Mouse (Mus musculus): Measurements from ENCODE around the gene Rasl2-9. TPM values are rescaled to one million over a fixed set of nuclear protein-coding genes. Genes with fewer than 3 reads are reported as not detected.
"Not testable (repeated sequence)": the region's sequence is repeated elsewhere in the genome, so short reads cannot be mapped to it uniquely, and the experiment has no call there.

Gene Rasl2-9
- polyA plus RNA-seq, 1 experiment from 2014 or later: 0.24 TPM

GRCm38 (mm10) chr7:5080010-5080751, 45.6 kb downstream of the Rasl2-9 start, which contains the start of gene Epn1:
Gene Epn1, plus strand, starts transcription at chr7:5080235.
- H3K36me3 ChIP-seq: peaks cover 72% of the 10 kb centered on the region
- ATAC-seq (ENCODE audit: low read depth) (peak; percentile 90), DNase-seq (peak; percentile 93)
- no peaks in the 10 kb centered on the region for H3K27me3 ChIP-seq
- H3K27ac ChIP-seq: peak within 1 kb of the TSS; percentile 95
- H3K9me3 ChIP-seq (replicated peaks): no peaks in the 10 kb centered on the region
- H3K4me1 ChIP-seq (replicated peaks): peaks cover 71% of the 10 kb centered on the region
- peak within 1 kb of the TSS; percentile 90 for H3K4me3 ChIP-seq (replicated peaks)
- under 1% methylated on average over 79 of the region's 81 CpGs for WGBS (ENCODE audit: insufficient replicate concordance)
- peak within 1 kb of the TSS; percentile 98 for H3K9ac ChIP-seq
- peak within 1 kb of the TSS; percentile 84 for H3K4me2 ChIP-seq

- Histone ChIP-seq H3K27ac (peak overlapping the region; percentile 95), H3K4me1 (replicated peaks) (peaks cover 71% of the 10 kb centered on the region), H3K4me2 (peak overlapping the region; percentile 84), H3K9ac (peak overlapping the region; percentile 98), H3K4me3 (replicated peaks) (peak overlapping the region; percentile 90), H3K36me3 (peaks cover 72% of the 10 kb centered on the region)
- ATAC-seq (ENCODE audit: low read depth); H3K9me3 ChIP-seq (replicated peaks); H3K27me3 ChIP-seq; DNase-seq: not testable (repeated sequence)
- WGBS (ENCODE audit: insufficient replicate concordance): 36% methylated on average over 9 of the region's 13 CpGs
These were observed 46.3 kb downstream of the Rasl2-9 start for GRCm38 (mm10) chr7:5079365-5080009.

- H3K27ac ChIP-seq: peak overlapping the region; percentile 83
- peaks cover 74% of the 10 kb centered on the region for H3K36me3 ChIP-seq
- ATAC-seq (ENCODE audit: low read depth): peak; percentile 17; the same call in 1 of the 2 replicates
- DNase-seq: peak; percentile 50
- H3K9ac ChIP-seq: 0 out of 2 replicates have a peak overlapping the region, but pooled peaks have one; percentile 14
- no peaks in the 10 kb centered on the region for H3K9me3 ChIP-seq (replicated peaks)
- peaks cover 71% of the 10 kb centered on the region for H3K4me1 ChIP-seq (replicated peaks)
- no peaks in the 10 kb centered on the region for H3K27me3 ChIP-seq
- WGBS (ENCODE audit: insufficient replicate concordance): 41% methylated on average over 2 of the region's 2 CpGs
- H3K4me3 ChIP-seq (replicated peaks): no peak overlapping the region
- peak overlapping the region; percentile 34 for H3K4me2 ChIP-seq
These were observed 48.8 kb downstream of the Rasl2-9 start for GRCm38 (mm10) chr7:5076931-5077330.

GRCm38 (mm10) chr7:5074984-5075383, 50.8 kb downstream of the Rasl2-9 start:
- H3K27ac ChIP-seq: peak overlapping the region; percentile 64

More at GRCm38 (mm10) chr7:5074984-5075383, 50.8 kb downstream of the Rasl2-9 start:
- H3K9ac ChIP-seq: 0 out of 2 replicates have a peak overlapping the region, but pooled peaks have one; percentile 29
- H3K9me3 ChIP-seq (replicated peaks): no peaks in the 10 kb centered on the region
- ATAC-seq (ENCODE audit: low read depth) (no peak), DNase-seq (no peak)
- peaks cover 92% of the 10 kb centered on the region for H3K36me3 ChIP-seq
- 0 out of 2 replicates have a peak overlapping the region, but pooled peaks have one; percentile 3 for H3K4me2 ChIP-seq
- 87% methylated on average over 5 of the region's 5 CpGs for WGBS (ENCODE audit: insufficient replicate concordance)
- peaks cover 73% of the 10 kb centered on the region for H3K4me1 ChIP-seq (replicated peaks)
- H3K27me3 ChIP-seq: no peaks in the 10 kb centered on the region
- no peak overlapping the region for H3K4me3 ChIP-seq (replicated peaks)

Small RNA genes within 50 kb of the gene (microRNA-seq; reads per million reads assigned to microRNA genes)
- gene Gm26217: not detected

Other genes starting within 250 kb of the Rasl2-9 start
- 0.45 and 0.52 TPM in 2 replicates for gene Isoc2a, start 248.8 kb downstream of the Rasl2-9 start, polyA plus RNA-seq (2015; fragmentation: Nextera tagmentation; extraction: Ambion mirVana)
- gene Gm36210, start 219.4 kb downstream of the Rasl2-9 start, polyA plus RNA-seq (2015; fragmentation: Nextera tagmentation; extraction: Ambion mirVana): 0.07 TPM in 1 of 2 replicates, not detected in the other
- 1.4 and 1.6 TPM in 2 replicates for gene Zfp628, start 210.7 kb downstream of the Rasl2-9 start, polyA plus RNA-seq (2015; fragmentation: Nextera tagmentation; extraction: Ambion mirVana)
- 0.57 and 0.67 TPM in 2 replicates for gene Nat14, start 203.9 kb downstream of the Rasl2-9 start, polyA plus RNA-seq (2015; fragmentation: Nextera tagmentation; extraction: Ambion mirVana)
- 0.03 and 0.09 TPM in 2 replicates for gene Ssc5d, start 200.2 kb downstream of the Rasl2-9 start, polyA plus RNA-seq (2015; fragmentation: Nextera tagmentation; extraction: Ambion mirVana)
- not detected in 2 replicates for gene Sbk2, start 161.5 kb downstream of the Rasl2-9 start, polyA plus RNA-seq (2015; fragmentation: Nextera tagmentation; extraction: Ambion mirVana)
- not detected in 2 replicates for gene Sbk3, start 154.8 kb downstream of the Rasl2-9 start, polyA plus RNA-seq (2015; fragmentation: Nextera tagmentation; extraction: Ambion mirVana)
- 4.0 TPM in 2 replicates for gene Zfp579, start 129.8 kb downstream of the Rasl2-9 start, polyA plus RNA-seq (2015; fragmentation: Nextera tagmentation; extraction: Ambion mirVana)
- 9.8 and 10.0 TPM in 2 replicates for gene Zfp524, start 111.5 kb downstream of the Rasl2-9 start, polyA plus RNA-seq (2015; fragmentation: Nextera tagmentation; extraction: Ambion mirVana)
- 15.8 and 18.7 TPM in 2 replicates for gene Fiz1, start 111.3 kb downstream of the Rasl2-9 start, polyA plus RNA-seq (2015; fragmentation: Nextera tagmentation; extraction: Ambion mirVana)
- 1.1 and 1.5 TPM in 2 replicates for gene Gm44973, start 110.5 kb downstream of the Rasl2-9 start, polyA plus RNA-seq (2015; fragmentation: Nextera tagmentation; extraction: Ambion mirVana)
- 1.4 TPM in 2 replicates for gene Zfp865, start 105.6 kb downstream of the Rasl2-9 start, polyA plus RNA-seq (2015; fragmentation: Nextera tagmentation; extraction: Ambion mirVana)
- gene Ccdc106, start 105.4 kb downstream of the Rasl2-9 start, polyA plus RNA-seq (2015; fragmentation: Nextera tagmentation; extraction: Ambion mirVana): 0.84 and 1.4 TPM in 2 replicates
- 0.09 TPM in 1 of 2 replicates, not detected in the other for gene 4632433K11Rik, start 91.8 kb downstream of the Rasl2-9 start, polyA plus RNA-seq (2015; fragmentation: Nextera tagmentation; extraction: Ambion mirVana)
- gene Zfp784, start 87.5 kb downstream of the Rasl2-9 start, polyA plus RNA-seq (2015; fragmentation: Nextera tagmentation; extraction: Ambion mirVana): 0.93 and 1.4 TPM in 2 replicates
- gene Zfp580, start 74.4 kb downstream of the Rasl2-9 start, polyA plus RNA-seq (2015; fragmentation: Nextera tagmentation; extraction: Ambion mirVana): 2.2 and 2.7 TPM in 2 replicates
- 79.1 and 83.0 TPM in 2 replicates for gene U2af2, start 63.8 kb downstream of the Rasl2-9 start, polyA plus RNA-seq (2015; fragmentation: Nextera tagmentation; extraction: Ambion mirVana)
- gene Epn1, start 45.7 kb downstream of the Rasl2-9 start, polyA plus RNA-seq (2015; fragmentation: Nextera tagmentation; extraction: Ambion mirVana): 45.6 and 48.2 TPM in 2 replicates
- gene Rfpl4, start 9.0 kb downstream of the Rasl2-9 start, polyA plus RNA-seq (2015; fragmentation: Nextera tagmentation; extraction: Ambion mirVana): not detected in 2 replicates
- not detected in 2 replicates for gene Vmn1r55, start 23.7 kb upstream of the Rasl2-9 start, polyA plus RNA-seq (2015; fragmentation: Nextera tagmentation; extraction: Ambion mirVana)
- not detected in 2 replicates for gene Vmn1r56, start 70.8 kb upstream of the Rasl2-9 start, polyA plus RNA-seq (2015; fragmentation: Nextera tagmentation; extraction: Ambion mirVana)
- not detected in 2 replicates for gene Vmn1r57, start 92.5 kb upstream of the Rasl2-9 start, polyA plus RNA-seq (2015; fragmentation: Nextera tagmentation; extraction: Ambion mirVana)
- gene Gm5065, start 224.6 kb upstream of the Rasl2-9 start, polyA plus RNA-seq (2015; fragmentation: Nextera tagmentation; extraction: Ambion mirVana): not detected in 2 replicates
- not detected in 2 replicates for gene Nlrp2, start 225.1 kb upstream of the Rasl2-9 start, polyA plus RNA-seq (2015; fragmentation: Nextera tagmentation; extraction: Ambion mirVana)